In the genomic region with DNA sequence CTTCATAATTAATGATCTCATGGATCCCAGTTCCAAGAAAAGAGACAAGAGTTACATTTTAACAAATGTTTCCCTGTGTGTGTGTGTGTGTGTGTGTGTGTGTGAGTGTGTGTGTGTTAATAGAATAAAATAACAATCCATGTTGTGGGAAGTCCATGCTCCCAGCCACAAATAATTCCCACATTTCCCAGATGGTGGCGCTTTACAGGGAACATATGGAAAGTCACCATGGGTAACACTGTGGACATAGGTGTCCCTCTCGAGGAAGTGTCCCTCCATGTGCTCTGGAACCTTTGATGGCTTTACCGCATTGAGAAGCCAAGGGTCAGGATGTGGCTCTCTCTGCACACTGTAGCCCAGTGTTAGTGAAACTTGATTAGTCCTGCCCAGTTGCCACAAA, we compare ENCODE assay signal across 13 mouse cellular contexts.
"Had no signal": no experiment of that assay in that cellular context is flagged by ENCODE, and none has a peak within 500 bp of the region (broad histone marks: within the 10 kb centered on the region; RNA-seq: fewer than 3 reads in every experiment).

No protein-coding gene starts in this region.

- DNase-seq: gastrocnemius, adult 2 months; gastrocnemius, postnatal 10 days; gastrocnemius, postnatal 25 days; heart, adult 18-20 months; heart, postnatal 10 days; heart, postnatal 4 days; kidney, adult 18-20 months; kidney, adult 8-10 months; kidney, postnatal 10 days; kidney, postnatal 25 days; layer of hippocampus, adult 9-11 months; layer of hippocampus, postnatal 36 days; left cerebral cortex, postnatal 4 days had no signal
